Mouse (Mus musculus) liver, embryonic 13.5 days (tissue): Measurements from ENCODE around the gene Unkl. TPM values are rescaled to one million over a fixed set of nuclear protein-coding genes. Genes with fewer than 3 reads are reported as not detected.
A peak's percentile ranks its signal among the peaks of the same experiment; 100 is the strongest.

Experiments used
- ATAC-seq: fragments of 200-750 bp; cut with Nextera tagmentation; 2 replicates; pipeline ENCODE4 v1.8.0; 2017; ENCODE audit warnings: low read depth, mild to moderate bottlenecking, moderate number of reproducible peaks, moderate library complexity
- DNase-seq: peaks from one replicate; pipeline ENCODE4 v3.0.0; 2022
- H3K27ac ChIP-seq: fragments of 300-500 bp; sonication (generic); 2 replicates; pipeline ENCODE4 v1.5.1; 2015; ENCODE audit warnings: moderate library complexity, mild to moderate bottlenecking, inconsistent platforms
- H3K27me3 ChIP-seq: fragments of 300-500 bp; sonication (generic); 2 replicates; pipeline ENCODE4 v1.6.1; 2015; ENCODE audit warnings: mild to moderate bottlenecking, inconsistent platforms
- H3K36me3 ChIP-seq: fragments of 300-500 bp; sonication (generic); 2 replicates; pipeline ENCODE4 v1.6.1; 2015; ENCODE audit warnings: mild to moderate bottlenecking, inconsistent platforms
- H3K4me1 ChIP-seq: fragments of 300-500 bp; sonication (generic); replicated peaks from 2 replicates; pipeline ENCODE4 v1.6.1; 2015; ENCODE audit warnings: inconsistent platforms
- H3K4me2 ChIP-seq: fragments of 300-500 bp; sonication (generic); 2 replicates; pipeline ENCODE4 v1.6.1; 2015; ENCODE audit warnings: inconsistent platforms, mild to moderate bottlenecking, moderate library complexity
- H3K4me3 ChIP-seq: fragments of 300-500 bp; sonication (generic); replicated peaks from 2 replicates; pipeline ENCODE4 v1.5.1; 2015; ENCODE audit warnings: mild to moderate bottlenecking, inconsistent platforms
- H3K9ac ChIP-seq: fragments of 300-500 bp; sonication (generic); 2 replicates; pipeline ENCODE4 v1.6.1; 2015; ENCODE audit warnings: mild to moderate bottlenecking, inconsistent platforms
- H3K9me3 ChIP-seq: fragments of 300-500 bp; sonication (generic); replicated peaks from 2 replicates; pipeline ENCODE4 v1.6.1; 2016; ENCODE audit warnings: inconsistent platforms
- WGBS: fragments of 180-500 bp; shearing (Covaris S2); methylation state at CpG from one replicate; pipeline ENCODE4 v1.1.7; 2015; ENCODE audit not compliant: insufficient replicate concordance; 5-methylcytosine and 5-hydroxymethylcytosine counted together
- polyA plus RNA-seq: library from polyadenylated mRNA; unstranded; fragments of >200 nt; fragmentation: Nextera tagmentation; extraction: Ambion mirVana; gene quantifications from 2 replicates; pipeline ENCODE4 v1.2.1, GENCODE M21; 2015

Unkl gene
- polyA plus RNA-seq, 1 experiment from 2014 or later, result 14.4 TPM

- Histone ChIP-seq H3K4me3 (peak within 1 kb of the TSS; percentile 85), H3K4me1 (peaks cover 28% of the 10 kb centered on the region), H3K4me2 (peak within 1 kb of the TSS; percentile 93), H3K9me3 (no peaks in the 10 kb centered on the region), H3K27ac (peak within 1 kb of the TSS; percentile 71), H3K27me3 (no peaks in the 10 kb centered on the region), H3K9ac (peak within 1 kb of the TSS; percentile 91), H3K36me3 (peaks cover 52% of the 10 kb centered on the region)
- peak; percentile 84 for ATAC-seq
- under 1% methylated on average over 80 of the region's 80 CpGs for WGBS
- peak; percentile 79 for DNase-seq
These were observed 51.8 kb downstream of the Unkl start, which contains the start of the genes Gnptg and Tsr3 for GRCm38 (mm10) chr17:25239695-25240636. Gene Gnptg, minus strand, starts transcription at chr17:25240124. Gene Tsr3, plus strand, starts transcription at chr17:25240170.

GRCm38 (mm10) chr17:25243131-25243780, 55.1 kb downstream of the Unkl start:
- DNase-seq (no peak), ATAC-seq (no peak)
- peaks cover 26% of the 10 kb centered on the region for H3K4me1 ChIP-seq
- no peak overlapping the region for H3K4me3 ChIP-seq
- peaks cover 10% of the 10 kb centered on the region; the same call in 1 of the 2 replicates for H3K27me3 ChIP-seq
- WGBS, result 85% methylated on average over 11 of the region's 11 CpGs
- no peak overlapping the region for H3K9ac ChIP-seq
- no peak overlapping the region for H3K4me2 ChIP-seq
- H3K36me3 ChIP-seq, result peaks cover 32% of the 10 kb centered on the region
- no peaks in the 10 kb centered on the region for H3K9me3 ChIP-seq
- H3K27ac ChIP-seq, result no peak overlapping the region

- no peaks in the 10 kb centered on the region for H3K9me3 ChIP-seq
- H3K4me1 ChIP-seq, result peaks cover 22% of the 10 kb centered on the region
- WGBS, result 82% methylated on average over 16 of the region's 16 CpGs
- no peak overlapping the region for H3K9ac ChIP-seq
- no peak overlapping the region for H3K4me3 ChIP-seq
- H3K36me3 ChIP-seq, result peaks cover 32% of the 10 kb centered on the region
- ATAC-seq (no peak), DNase-seq (no peak)
- no peak overlapping the region for H3K27ac ChIP-seq
- H3K27me3 ChIP-seq, result peaks cover 10% of the 10 kb centered on the region; the same call in 1 of the 2 replicates
- H3K4me2 ChIP-seq, result no peak overlapping the region
These were observed 56.0 kb downstream of the Unkl start for GRCm38 (mm10) chr17:25244239-25244638.

GRCm38 (mm10) chr17:25248033-25248750, 60.0 kb downstream of the Unkl start:
- no peaks in the 10 kb centered on the region for H3K9me3 ChIP-seq
- 46% methylated on average over 18 of the region's 18 CpGs for WGBS
- H3K27me3 ChIP-seq, result peaks cover 32% of the 10 kb centered on the region
- H3K4me2 ChIP-seq, result no peak overlapping the region
- H3K4me3 ChIP-seq, result no peak overlapping the region
- H3K36me3 ChIP-seq, result peaks cover 15% of the 10 kb centered on the region
- H3K9ac ChIP-seq, result no peak overlapping the region
- ATAC-seq (no peak), DNase-seq (no peak)
- H3K4me1 ChIP-seq, result no peaks in the 10 kb centered on the region
- no peak overlapping the region for H3K27ac ChIP-seq

- ATAC-seq, result no peak
- DNase-seq, result no peak
- Histone ChIP-seq H3K36me3 (no peaks in the 10 kb centered on the region), H3K4me3 (no peak overlapping the region), H3K27ac (no peak overlapping the region), H3K9ac (no peak overlapping the region), H3K4me2 (no peak overlapping the region), H3K4me1 (no peaks in the 10 kb centered on the region), H3K27me3 (peaks cover 53% of the 10 kb centered on the region), H3K9me3 (no peaks in the 10 kb centered on the region)
- WGBS, result 68% methylated on average over 8 of the region's 8 CpGs
These were observed 62.1 kb downstream of the Unkl start for GRCm38 (mm10) chr17:25250181-25250835.

- ATAC-seq, result no peak
- no peak overlapping the region for H3K4me2 ChIP-seq
- H3K27ac ChIP-seq, result no peak overlapping the region
- H3K36me3 ChIP-seq, result no peaks in the 10 kb centered on the region
- H3K4me1 ChIP-seq, result peaks cover 12% of the 10 kb centered on the region
- no peaks in the 10 kb centered on the region for H3K9me3 ChIP-seq
- H3K4me3 ChIP-seq, result no peak overlapping the region
- H3K9ac ChIP-seq, result no peak overlapping the region
- H3K27me3 ChIP-seq, result peaks cover 71% of the 10 kb centered on the region
- DNase-seq, result no peak
- 46% methylated on average over 3 of the region's 3 CpGs for WGBS
These were observed 64.4 kb downstream of the Unkl start for GRCm38 (mm10) chr17:25252643-25253042.

- no peak overlapping the region for H3K4me2 ChIP-seq
- DNase-seq (no peak), ATAC-seq (no peak)
- no peak overlapping the region for H3K4me3 ChIP-seq
- H3K27ac ChIP-seq, result no peak overlapping the region
- H3K9me3 ChIP-seq, result no peaks in the 10 kb centered on the region
- no peaks in the 10 kb centered on the region for H3K36me3 ChIP-seq
- 51% methylated on average over 10 of the region's 10 CpGs for WGBS
- peaks cover 67% of the 10 kb centered on the region for H3K27me3 ChIP-seq
- peaks cover 15% of the 10 kb centered on the region for H3K4me1 ChIP-seq
- no peak overlapping the region for H3K9ac ChIP-seq
These were observed 65.6 kb downstream of the Unkl start for GRCm38 (mm10) chr17:25253760-25254159.

- Histone ChIP-seq H3K4me3 (0 out of 2 replicates have a peak overlapping the region, but pooled peaks have one; percentile 43), H3K27me3 (peaks cover 67% of the 10 kb centered on the region), H3K9me3 (no peaks in the 10 kb centered on the region), H3K9ac (no peak overlapping the region), H3K27ac (no peak overlapping the region), H3K36me3 (peaks cover 13% of the 10 kb centered on the region), H3K4me2 (no peak overlapping the region), H3K4me1 (peaks cover 15% of the 10 kb centered on the region)
- 51% methylated on average over 2 of the region's 2 CpGs for WGBS
- DNase-seq (no peak), ATAC-seq (no peak)
These were observed 66.9 kb downstream of the Unkl start for GRCm38 (mm10) chr17:25255110-25255509.

- 5% methylated on average over 35 of the region's 35 CpGs for WGBS
- DNase-seq, result no peak
- H3K9ac ChIP-seq, result peak within 1 kb of the TSS; percentile 52
These were observed 68.0 kb downstream of the Unkl start, which contains the start of gene Baiap3 for GRCm38 (mm10) chr17:25256140-25256754. Gene Baiap3, minus strand, starts transcription at chr17:25256364.

GRCm38 (mm10) chr17:25257804-25258261, 69.6 kb downstream of the Unkl start:
- Histone ChIP-seq H3K4me3 (no peak overlapping the region), H3K4me2 (no peak overlapping the region), H3K4me1 (peaks cover 15% of the 10 kb centered on the region), H3K9ac (no peak overlapping the region), H3K36me3 (peaks cover 24% of the 10 kb centered on the region), H3K27ac (no peak overlapping the region), H3K9me3 (no peaks in the 10 kb centered on the region), H3K27me3 (peaks cover 48% of the 10 kb centered on the region)
- 45% methylated on average over 6 of the region's 6 CpGs for WGBS
- no peak for DNase-seq
- ATAC-seq, result no peak

More at GRCm38 (mm10) chr17:25256140-25256754, 68.0 kb downstream of the Unkl start, which contains the start of gene Baiap3:
- Histone ChIP-seq H3K4me3 (peak within 1 kb of the TSS; percentile 43), H3K4me1 (peaks cover 15% of the 10 kb centered on the region), H3K4me2 (peak within 1 kb of the TSS; percentile 61), H3K9me3 (no peaks in the 10 kb centered on the region), H3K27ac (no peak within 1 kb of the TSS), H3K36me3 (peaks cover 18% of the 10 kb centered on the region), H3K27me3 (peaks cover 62% of the 10 kb centered on the region)
- 0 out of 2 replicates have a peak, but pooled peaks have one; percentile 3 for ATAC-seq
